Mouse (Mus musculus) gastrocnemius, adult 2 months (tissue): Measurements from ENCODE around the gene Col4a5. TPM values are rescaled to one million over a fixed set of nuclear protein-coding genes. Genes with fewer than 3 reads are reported as not detected.

Experiments
- DNase-seq: peaks from one replicate; pipeline ENCODE4 v3.0.0; 2022
- H3K27ac ChIP-seq: fragments of 200-600 bp; 2 replicates; pipeline ENCODE4 v1.8.1; 2022; ENCODE audit warnings: mild to moderate bottlenecking
- H3K4me3 ChIP-seq: fragments of 200-600 bp; 2 replicates; pipeline ENCODE4 v1.8.1; 2022; ENCODE audit warnings: mild to moderate bottlenecking, moderate library complexity
- CTCF ChIP-seq: fragments of 200-600 bp; IDR thresholded peaks from 2 replicates; pipeline ENCODE4 v1.8.1; 2022; ENCODE audit warnings: antibody characterized with exemption, mild to moderate bottlenecking, moderate library complexity
- intact Hi-C: fragments of 180-260 bp; cut with DNase I; formaldehyde crosslinking; loops from one replicate; pipeline ENCODE4 v1.15.1; 2025
- total RNA-seq, 2 experiments: library from RNA; stranded (reverse); gene quantifications; 2 replicates each; pipeline ENCODE4 v1.2.3; 2021

Gene Col4a5
- total RNA-seq, 2 experiments from 2014 or later, result 1.5 TPM

- TF ChIP-seq CTCF, result no peak
Measured at GRCm38 (mm10) chrX:141724391-141724891, 249.3 kb downstream of the Col4a5 start.

GRCm38 (mm10) chrX:141724937-141725918 lies 250.0 kb downstream of the Col4a5 start, which contains the start of gene Irs4:
Irs4 (minus strand) TSS chrX:141725263.
- no peak for TF ChIP-seq CTCF
- H3K4me3 ChIP-seq, result peak within 1 kb of the TSS; percentile 52
- DNase-seq, result no peak

More at GRCm38 (mm10) chrX:141724391-141724891, 249.3 kb downstream of the Col4a5 start:
- DNase-seq, result no peak
- intact Hi-C loops, result no loop called here
- Histone ChIP-seq H3K4me3 (peak overlapping the region; percentile 52), H3K27ac (no peak overlapping the region)

GRCm38 (mm10) chrX:141729570-141729969 lies 254.4 kb downstream of the Col4a5 start:
- H3K4me3 ChIP-seq, result no peak overlapping the region
- TF ChIP-seq CTCF, result no peak
- H3K27ac ChIP-seq, result no peak overlapping the region
- DNase-seq, result no peak
- intact Hi-C loops, result no loop called here

More at GRCm38 (mm10) chrX:141724937-141725918, 250.0 kb downstream of the Col4a5 start, which contains the start of gene Irs4:
- intact Hi-C loops, result no loop called here
- H3K27ac ChIP-seq, result no peak within 1 kb of the TSS

Other genes with a start within 250 kb of the Col4a5 start
- gene Col4a6, start 1.3 kb upstream of the Col4a5 start, total RNA-seq, result under 1 TPM; 0.11 to 0.15 TPM
- not detected for gene Irs4, start 249.9 kb downstream of the Col4a5 start, total RNA-seq